Mouse (Mus musculus) brain, embryonic 14.5 days (tissue): ENCODE results near the gene Cpm.

Source experiments
- CTCF ChIP-seq: fragments of 200-500 bp; IDR thresholded peaks from 2 replicates; pipeline ENCODE4 v1.5.1; 2012; ENCODE audit warnings: inconsistent platforms, mild to moderate bottlenecking, moderate library complexity, borderline replicate concordance; ENCODE audit not compliant: insufficient read depth, insufficient read length; ENCODE audit errors: extremely low read depth
- POLR2A ChIP-seq: fragments of 200-500 bp; IDR thresholded peaks from 2 replicates; pipeline ENCODE4 v1.6.1; 2012; ENCODE audit warnings: mild to moderate bottlenecking, inconsistent platforms, borderline replicate concordance; ENCODE audit not compliant: poor library complexity, insufficient read depth, insufficient read length, severe bottlenecking; ENCODE audit errors: extremely low read depth

DNA sequence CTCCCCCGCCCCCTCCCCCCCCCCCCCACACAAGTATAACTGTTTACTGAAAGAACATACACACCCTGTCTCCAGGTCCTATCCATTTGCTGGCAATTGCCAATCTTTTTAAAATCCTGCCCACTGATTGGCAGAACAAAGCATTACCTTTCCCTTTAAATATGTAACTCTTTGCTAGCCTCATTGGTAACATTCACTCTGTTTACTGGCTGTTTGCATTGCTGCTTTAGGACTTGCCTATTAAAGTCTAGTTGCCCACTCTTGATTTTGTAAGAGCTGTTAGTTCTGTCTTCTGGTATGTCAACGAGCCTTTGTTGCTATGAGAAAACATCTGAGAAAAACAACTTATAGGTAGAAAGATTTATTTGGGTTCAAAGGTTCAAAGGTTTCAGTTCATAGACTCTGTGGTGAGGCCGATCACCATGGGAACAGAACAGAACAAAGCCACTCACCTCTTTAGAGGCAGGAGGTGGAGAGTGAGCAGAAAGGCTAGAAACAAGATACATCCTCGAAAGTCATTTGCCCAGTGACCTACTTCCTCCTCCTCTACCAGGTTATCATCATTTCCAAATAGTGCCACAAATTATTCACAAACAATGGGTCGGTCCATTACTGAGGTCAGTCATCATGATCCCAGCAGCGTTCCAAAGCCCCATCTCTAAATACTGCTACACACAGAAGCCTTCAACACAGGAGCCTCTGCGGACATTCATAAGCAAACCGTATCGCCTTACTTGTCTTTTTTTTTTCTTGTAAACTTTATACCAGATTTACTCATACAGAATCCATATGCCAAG, 3.6 kb upstream of the Cpm start:
- TF ChIP-seq CTCF: no peak
- TF ChIP-seq POLR2A: no peak
